Mouse (Mus musculus) urinary bladder, postnatal 14 days (tissue): ENCODE data around the gene Klhl3.

Source experiments
- DNase-seq: peaks from one replicate; pipeline ENCODE4 v3.0.0; 2021; ENCODE audit warnings: low spot score

Gene Klhl3

GRCm38 (mm10) chr13:57959806-57960205 is 153.6 kb downstream of the Klhl3 start:
- DNase-seq: no peak
